Mouse (Mus musculus): ENCODE data around the gene Meox2. TPM values are rescaled to one million over a fixed set of nuclear protein-coding genes. Genes with fewer than 3 reads are reported as not detected.

Meox2 gene
- polyA plus RNA-seq, 1 experiment: 0.08 TPM

GRCm38 (mm10) chr12:37107150-37107549, 1.2 kb upstream of the Meox2 start:
- no peak overlapping the region for H3K4me3 ChIP-seq
- H3K27me3 ChIP-seq (ENCODE audit: control insufficient read depth, insufficient read depth, insufficient read length): no peaks in the 10 kb centered on the region
- no peaks in the 10 kb centered on the region for H3K36me3 ChIP-seq (ENCODE audit: control insufficient read depth, insufficient read depth)
- H3ac ChIP-seq (ENCODE audit: control insufficient read depth, insufficient read length): no peak overlapping the region
- TF ChIP-seq SRF (IDR thresholded peaks at IDR 0.05; ENCODE audit: control insufficient read depth, insufficient read length, low read depth): no peak
- TF ChIP-seq MYOG (IDR thresholded peaks at IDR 0.05; ENCODE audit: control insufficient read depth in 1 of 3, insufficient read depth in 1 of 3, insufficient read length in 2 of 3, low read depth in 2 of 3): no peak
- TF ChIP-seq REST (IDR thresholded peaks at IDR 0.05; ENCODE audit: insufficient read depth, insufficient read length): no peak
- TF ChIP-seq POLR2AphosphoS2 (IDR thresholded peaks at IDR 0.05; ENCODE audit: insufficient read length, low read depth): no peak
- no peak for TF ChIP-seq MAX (IDR thresholded peaks at IDR 0.05; ENCODE audit: low read depth)
- H3K79me2 ChIP-seq (ENCODE audit: control insufficient read depth, insufficient read depth): no peaks in the 10 kb centered on the region
- no peak overlapping the region for H3K4me2 ChIP-seq (ENCODE audit: low read depth)

- Histone ChIP-seq H3ac (ENCODE audit: control insufficient read depth, insufficient read length) (no peak overlapping the region), H3K79me2 (ENCODE audit: control insufficient read depth, insufficient read depth) (no peaks in the 10 kb centered on the region), H3K27me3 (ENCODE audit: control insufficient read depth, insufficient read depth, insufficient read length) (no peaks in the 10 kb centered on the region), H3K4me2 (ENCODE audit: low read depth) (peak overlapping the region; percentile 90), H3K4me3 (peak overlapping the region; percentile 32), H3K36me3 (ENCODE audit: control insufficient read depth, insufficient read depth) (no peaks in the 10 kb centered on the region)
- TF ChIP-seq CEBPB (IDR thresholded peaks at IDR 0.05; ENCODE audit: insufficient read depth, poor library complexity, severe bottlenecking) (no peak), E2F4 (IDR thresholded peaks at IDR 0.05; ENCODE audit: insufficient read depth) (no peak), MYOD1 (IDR thresholded peaks at IDR 0.05; ENCODE audit: control insufficient read depth in 1 of 3, insufficient read length in 2 of 3, low read depth in 2 of 3) (no peak), USF1 (IDR thresholded peaks at IDR 0.05; ENCODE audit: low read depth) (no peak), MYOG (IDR thresholded peaks at IDR 0.05; ENCODE audit: control insufficient read depth in 1 of 3, insufficient read depth in 1 of 3, insufficient read length in 2 of 3, low read depth in 2 of 3) (no peak)
These were observed 489 bp upstream of the Meox2 start for GRCm38 (mm10) chr12:37107713-37108389.

DNA sequence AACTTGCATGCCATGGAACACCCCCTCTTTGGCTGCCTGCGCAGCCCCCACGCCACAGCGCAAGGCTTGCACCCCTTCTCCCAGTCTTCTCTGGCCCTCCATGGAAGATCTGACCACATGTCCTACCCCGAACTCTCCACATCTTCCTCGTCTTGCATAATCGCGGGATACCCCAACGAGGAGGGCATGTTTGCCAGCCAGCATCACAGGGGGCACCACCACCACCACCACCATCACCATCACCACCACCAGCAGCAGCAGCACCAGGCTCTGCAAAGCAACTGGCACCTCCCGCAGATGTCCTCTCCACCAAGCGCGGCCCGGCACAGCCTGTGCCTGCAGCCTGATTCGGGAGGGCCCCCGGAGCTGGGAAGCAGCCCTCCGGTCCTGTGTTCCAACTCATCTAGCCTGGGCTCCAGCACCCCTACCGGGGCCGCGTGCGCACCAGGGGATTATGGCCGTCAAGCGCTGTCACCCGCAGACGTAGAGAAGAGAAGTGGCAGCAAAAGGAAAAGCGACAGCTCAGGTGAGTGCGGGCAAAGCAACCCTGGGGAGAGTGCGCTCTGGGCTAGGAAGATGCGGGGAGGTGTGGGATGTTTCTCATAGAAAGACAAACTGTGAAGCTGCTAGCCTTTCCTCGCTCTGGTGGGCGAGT, 606 bp downstream of the Meox2 start:
- Histone ChIP-seq H3K79me2 (ENCODE audit: control insufficient read depth, insufficient read depth) (no peaks in the 10 kb centered on the region), H3K36me3 (ENCODE audit: control insufficient read depth, insufficient read depth) (no peaks in the 10 kb centered on the region), H3K27me3 (ENCODE audit: control insufficient read depth, insufficient read depth, insufficient read length) (no peaks in the 10 kb centered on the region), H3K4me2 (ENCODE audit: low read depth) (peak overlapping the region; percentile 90), H3K4me3 (peak overlapping the region; percentile 32), H3ac (ENCODE audit: control insufficient read depth, insufficient read length) (no peak overlapping the region)
- TF ChIP-seq MYOG (IDR thresholded peaks at IDR 0.05; ENCODE audit: control insufficient read depth in 1 of 3, insufficient read depth in 1 of 3, insufficient read length in 2 of 3, low read depth in 2 of 3) (no peak), POLR2A (IDR thresholded peaks at IDR 0.05; ENCODE audit: insufficient read length, low read depth) (no peak)

- no peaks in the 10 kb centered on the region for H3K79me2 ChIP-seq (ENCODE audit: control insufficient read depth, insufficient read depth)
- no peak overlapping the region for H3ac ChIP-seq (ENCODE audit: control insufficient read depth, insufficient read length)
- no peaks in the 10 kb centered on the region for H3K36me3 ChIP-seq (ENCODE audit: control insufficient read depth, insufficient read depth)
- peak overlapping the region; percentile 90 for H3K4me2 ChIP-seq (ENCODE audit: low read depth)
- H3K27me3 ChIP-seq (ENCODE audit: control insufficient read depth, insufficient read depth, insufficient read length): no peaks in the 10 kb centered on the region
- peak overlapping the region; percentile 32 for H3K4me3 ChIP-seq
- TF ChIP-seq CEBPB (IDR thresholded peaks at IDR 0.05; ENCODE audit: insufficient read depth, poor library complexity, severe bottlenecking) (peak; percentile 70), TCF3 (IDR thresholded peaks at IDR 0.05; ENCODE audit: insufficient read length, low read depth) (no peak)
These were observed 1.2 kb downstream of the Meox2 start for GRCm38 (mm10) chr12:37109474-37110012.

DNA sequence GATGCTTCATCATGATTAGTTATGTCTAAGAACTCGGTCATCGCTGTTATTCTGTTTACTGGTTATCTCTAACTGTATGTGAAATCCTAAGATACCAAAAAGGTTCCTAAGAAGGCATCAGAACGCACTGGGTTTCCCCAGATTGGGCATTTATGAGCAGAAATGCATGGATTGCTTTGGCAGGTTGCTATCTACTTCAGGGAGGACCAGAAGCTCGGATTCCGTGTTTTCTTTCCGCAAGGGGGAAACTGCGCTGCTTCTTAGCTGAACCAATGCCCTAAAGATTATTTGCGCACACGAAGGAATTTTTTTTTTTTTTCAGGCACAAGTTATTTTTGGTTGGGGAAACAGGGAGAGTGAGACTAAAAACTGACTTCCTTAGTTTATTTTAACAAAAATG, 2.6 kb downstream of the Meox2 start:
- no peaks in the 10 kb centered on the region for H3K79me2 ChIP-seq (ENCODE audit: control insufficient read depth, insufficient read depth)
- TF ChIP-seq CEBPB (IDR thresholded peaks at IDR 0.05; ENCODE audit: insufficient read depth, poor library complexity, severe bottlenecking) (no peak), POLR2AphosphoS2 (IDR thresholded peaks at IDR 0.05; ENCODE audit: insufficient read length, low read depth) (no peak), TCF12 (IDR thresholded peaks at IDR 0.05; ENCODE audit: insufficient read depth, poor library complexity, severe bottlenecking) (no peak), MYOG (IDR thresholded peaks at IDR 0.05; ENCODE audit: control insufficient read depth in 1 of 3, insufficient read depth in 1 of 3, insufficient read length in 2 of 3, low read depth in 2 of 3) (no peak), E2F4 (IDR thresholded peaks at IDR 0.05; ENCODE audit: insufficient read depth) (no peak), POLR2A (IDR thresholded peaks at IDR 0.05; ENCODE audit: insufficient read length, low read depth) (no peak), SRF (IDR thresholded peaks at IDR 0.05; ENCODE audit: control insufficient read depth, insufficient read length, low read depth) (no peak), MYOD1 (IDR thresholded peaks at IDR 0.05; ENCODE audit: control insufficient read depth in 1 of 3, insufficient read length in 2 of 3, low read depth in 2 of 3) (no peak), USF1 (IDR thresholded peaks at IDR 0.05; ENCODE audit: low read depth) (no peak), MAX (IDR thresholded peaks at IDR 0.05; ENCODE audit: low read depth) (no peak), TCF3 (IDR thresholded peaks at IDR 0.05; ENCODE audit: insufficient read length, low read depth) (no peak), REST (IDR thresholded peaks at IDR 0.05; ENCODE audit: insufficient read depth, insufficient read length) (no peak)
- no peak overlapping the region for H3ac ChIP-seq (ENCODE audit: control insufficient read depth, insufficient read length)
- H3K4me2 ChIP-seq (ENCODE audit: low read depth): no peak overlapping the region
- no peaks in the 10 kb centered on the region for H3K27me3 ChIP-seq (ENCODE audit: control insufficient read depth, insufficient read depth, insufficient read length)
- H3K36me3 ChIP-seq (ENCODE audit: control insufficient read depth, insufficient read depth): no peaks in the 10 kb centered on the region
- no peak overlapping the region for H3K4me3 ChIP-seq
